Mouse (Mus musculus) midbrain, embryonic 10.5 days (tissue): ENCODE measurements at regions not wholly inside any gene's neighbourhood (a gene's known extent, or its start where the extent isn't known, plus 50 kb on each side); places are given as distances from the start of the nearest gene placed in this dataset.

ENCODE experiments used
- DNase-seq: peaks from one replicate; pipeline ENCODE4 v3.0.0-alpha.2; 2017; ENCODE audit warnings: low spot score
- H3K27ac ChIP-seq: fragments of 300-500 bp; sonication (generic); replicated peaks from 2 replicates; pipeline ENCODE4 v1.5.1; 2016; ENCODE audit warnings: mild to moderate bottlenecking
- H3K27me3 ChIP-seq: fragments of 300-500 bp; sonication (generic); 2 replicates; pipeline ENCODE4 v1.6.1; 2016; ENCODE audit warnings: low read depth, mild to moderate bottlenecking; ENCODE audit not compliant: poor library complexity, severe bottlenecking
- H3K36me3 ChIP-seq: fragments of 300-500 bp; sonication (generic); 2 replicates; pipeline ENCODE4 v1.6.1; 2016; ENCODE audit warnings: mild to moderate bottlenecking, moderate library complexity
- H3K4me1 ChIP-seq: fragments of 300-500 bp; sonication (generic); 2 replicates; pipeline ENCODE4 v1.6.1; 2016
- H3K4me3 ChIP-seq: fragments of 300-500 bp; sonication (generic); 2 replicates; pipeline ENCODE4 v1.5.1; 2016; ENCODE audit warnings: mild to moderate bottlenecking, moderate library complexity
- H3K9me3 ChIP-seq: fragments of 300-500 bp; sonication (generic); replicated peaks from 2 replicates; pipeline ENCODE4 v1.6.1; 2016; ENCODE audit warnings: mild to moderate bottlenecking
- WGBS: fragments of 180-500 bp; shearing (Covaris S2); methylation state at CpG from one replicate; pipeline ENCODE4 v1.1.7; 2016; 5-methylcytosine and 5-hydroxymethylcytosine counted together

GRCm38 (mm10) chr15:51390383-51390782 lies 2494.3 kb upstream of the Gm7489 start:
- no peaks in the 10 kb centered on the region for H3K9me3 ChIP-seq
- WGBS: 85% methylated on average over 2 of the region's 2 CpGs
- DNase-seq: no peak
- H3K4me3 ChIP-seq: no peak overlapping the region
- no peak overlapping the region for H3K27ac ChIP-seq
- no peaks in the 10 kb centered on the region for H3K27me3 ChIP-seq
- no peaks in the 10 kb centered on the region for H3K36me3 ChIP-seq
- no peaks in the 10 kb centered on the region for H3K4me1 ChIP-seq

- no peak for DNase-seq
- Histone ChIP-seq H3K9me3 (no peaks in the 10 kb centered on the region), H3K4me3 (no peak overlapping the region), H3K27ac (no peak overlapping the region), H3K27me3 (no peaks in the 10 kb centered on the region), H3K4me1 (peaks cover 7% of the 10 kb centered on the region), H3K36me3 (no peaks in the 10 kb centered on the region)
- WGBS: 90% methylated on average over 2 of the region's 2 CpGs
Measured at GRCm38 (mm10) chr15:51391352-51391751, 2493.4 kb upstream of the Gm7489 start.

DNA sequence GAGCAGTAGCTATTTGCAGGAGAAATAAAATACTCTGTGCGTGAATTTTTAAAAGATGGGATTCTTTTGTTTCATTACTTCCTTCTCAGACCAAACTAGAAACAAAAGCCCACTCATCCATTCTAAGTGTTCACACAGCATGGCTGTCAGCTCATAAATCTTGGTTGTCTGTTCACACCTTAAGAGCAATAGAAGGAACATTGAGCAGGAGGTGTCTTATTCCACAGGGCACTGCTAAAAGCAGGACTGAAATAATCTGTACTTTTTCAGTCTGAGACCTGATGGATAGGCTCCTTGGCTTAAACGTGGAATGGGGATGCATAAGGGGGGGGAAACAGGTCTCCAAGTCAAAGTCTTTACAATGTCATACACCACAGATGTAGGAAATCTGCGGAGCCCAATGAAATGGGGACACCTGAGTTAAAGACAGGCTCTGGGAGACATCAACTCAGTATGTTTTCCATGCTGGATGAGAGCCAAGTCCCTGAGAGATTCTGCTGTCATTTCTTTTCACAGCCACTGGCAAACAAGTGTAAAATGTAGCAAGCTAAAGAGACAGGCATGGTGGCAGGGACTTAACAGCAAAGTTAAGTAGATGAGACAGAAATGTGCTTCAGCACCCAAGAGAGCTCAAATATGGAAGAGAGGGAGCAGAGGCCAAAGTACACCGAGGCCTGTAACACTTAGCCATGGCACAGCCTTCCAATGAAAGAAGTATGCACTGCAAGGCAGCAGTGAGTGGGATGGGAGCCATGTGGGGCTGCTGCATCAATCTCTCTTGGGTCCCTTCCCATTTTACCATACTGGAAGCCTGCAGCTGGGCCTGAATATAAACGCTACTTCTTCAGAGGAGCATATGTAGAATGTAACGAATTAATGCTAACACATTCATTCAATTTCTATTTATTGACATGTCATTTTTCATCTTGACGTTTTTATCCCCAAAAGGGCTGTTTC lies 2492.0 kb upstream of the Gm7489 start:
- no peaks in the 10 kb centered on the region for H3K36me3 ChIP-seq
- no peaks in the 10 kb centered on the region for H3K27me3 ChIP-seq
- no peak overlapping the region for H3K4me3 ChIP-seq
- 86% methylated on average over 7 of the region's 7 CpGs for WGBS
- peaks cover 9% of the 10 kb centered on the region for H3K4me1 ChIP-seq
- no peak overlapping the region for H3K27ac ChIP-seq
- no peak for DNase-seq
- no peaks in the 10 kb centered on the region for H3K9me3 ChIP-seq

DNA sequence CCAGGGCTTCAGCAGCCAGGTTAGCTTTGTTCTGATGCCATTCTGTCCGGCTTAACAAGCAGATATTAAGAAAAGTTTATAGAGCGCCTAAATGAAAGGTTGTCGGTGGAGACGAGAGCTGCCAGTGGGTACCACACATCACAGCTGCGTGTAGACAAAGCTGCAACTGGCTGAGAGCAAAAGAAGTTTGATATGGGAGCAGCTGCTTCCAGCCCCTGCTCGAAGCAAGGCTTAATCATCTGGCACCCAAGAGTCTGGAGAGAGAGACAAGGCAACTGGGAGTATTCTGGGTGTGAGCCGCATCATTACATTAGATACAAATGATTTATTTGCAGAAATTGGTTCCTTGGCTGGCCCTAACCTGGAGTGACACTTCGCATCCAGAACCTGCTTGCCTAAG lies 2488.7 kb upstream of the Gm7489 start:
- Histone ChIP-seq H3K4me1 (peaks cover 9% of the 10 kb centered on the region), H3K27ac (no peak overlapping the region), H3K4me3 (no peak overlapping the region), H3K36me3 (no peaks in the 10 kb centered on the region), H3K9me3 (no peaks in the 10 kb centered on the region), H3K27me3 (no peaks in the 10 kb centered on the region)
- WGBS: 73% methylated on average over 8 of the region's 8 CpGs
- no peak for DNase-seq

DNA sequence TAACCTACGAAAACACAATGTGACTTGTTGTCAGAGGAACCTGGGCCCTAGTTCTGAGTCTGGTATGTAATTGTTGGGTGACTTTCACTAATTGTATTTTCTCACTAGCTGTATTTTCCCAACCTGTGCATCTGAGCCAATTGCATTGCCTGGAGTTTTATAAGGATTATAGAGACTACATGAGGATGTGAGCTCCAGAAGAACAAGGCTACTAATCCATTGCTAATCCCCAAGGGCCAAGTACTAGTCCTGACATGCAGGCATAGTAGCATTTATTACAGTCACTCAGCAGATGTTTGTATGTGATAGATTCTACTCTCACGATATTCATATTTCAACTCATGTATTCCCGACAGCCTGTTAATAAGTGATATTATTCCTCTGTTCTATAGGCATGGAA lies 2481.1 kb upstream of the Gm7489 start:
- WGBS: 93% methylated on average over 3 of the region's 3 CpGs
- no peak overlapping the region for H3K27ac ChIP-seq
- no peaks in the 10 kb centered on the region for H3K9me3 ChIP-seq
- H3K4me1 ChIP-seq: no peaks in the 10 kb centered on the region
- no peak overlapping the region for H3K4me3 ChIP-seq
- no peak for DNase-seq
- H3K36me3 ChIP-seq: no peaks in the 10 kb centered on the region
- no peaks in the 10 kb centered on the region for H3K27me3 ChIP-seq

- Histone ChIP-seq H3K4me3 (no peak overlapping the region), H3K27ac (no peak overlapping the region), H3K9me3 (no peaks in the 10 kb centered on the region), H3K27me3 (no peaks in the 10 kb centered on the region), H3K4me1 (no peaks in the 10 kb centered on the region), H3K36me3 (no peaks in the 10 kb centered on the region)
- DNase-seq: no peak
- WGBS: 88% methylated on average over 6 of the region's 6 CpGs
Measured at GRCm38 (mm10) chr15:51409791-51410308, 2474.9 kb upstream of the Gm7489 start.

DNA sequence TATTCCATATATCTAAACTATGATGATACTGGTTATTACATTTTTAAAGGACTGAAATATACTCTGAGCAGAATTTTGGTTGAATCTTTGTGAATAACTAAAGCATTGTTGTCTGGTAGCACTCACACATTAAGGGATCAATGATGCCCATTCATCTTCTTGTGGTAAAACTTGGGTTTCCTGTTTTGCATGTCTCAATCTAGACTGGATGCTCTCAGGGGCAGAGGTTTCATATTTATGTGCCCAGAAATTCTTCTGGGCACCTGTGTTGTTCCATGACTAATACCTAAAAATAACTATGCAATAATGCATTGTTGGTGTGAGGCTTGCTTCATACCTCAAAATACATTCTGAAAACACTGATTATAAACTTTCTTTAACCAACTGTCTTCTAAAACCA lies 2472.7 kb upstream of the Gm7489 start:
- H3K4me1 ChIP-seq: no peaks in the 10 kb centered on the region
- no peak for DNase-seq
- H3K36me3 ChIP-seq: no peaks in the 10 kb centered on the region
- no peak overlapping the region for H3K4me3 ChIP-seq
- no peak overlapping the region for H3K27ac ChIP-seq
- no peaks in the 10 kb centered on the region for H3K27me3 ChIP-seq
- no peaks in the 10 kb centered on the region for H3K9me3 ChIP-seq

DNA sequence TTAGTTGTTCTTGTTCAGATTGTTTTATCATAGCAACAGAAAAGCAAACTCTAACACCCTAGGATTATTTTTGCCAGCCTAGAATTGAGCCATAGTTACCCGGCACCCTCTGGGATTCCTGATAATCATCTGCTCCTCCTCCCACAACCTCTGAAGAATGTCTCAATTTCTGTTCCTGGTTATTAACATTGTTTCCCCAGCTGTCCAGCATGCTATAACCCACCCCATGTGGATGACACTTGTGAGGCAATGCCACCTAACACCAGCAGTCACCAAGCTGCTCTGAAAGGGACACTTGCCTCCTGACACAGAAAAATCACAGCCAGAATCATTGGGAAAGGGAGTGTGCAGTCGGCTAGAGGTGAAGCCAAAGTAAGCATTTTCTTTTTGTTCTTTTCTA lies 2442.1 kb upstream of the Gm7489 start:
- Histone ChIP-seq H3K4me3 (no peak overlapping the region), H3K27me3 (no peaks in the 10 kb centered on the region), H3K27ac (no peak overlapping the region), H3K36me3 (no peaks in the 10 kb centered on the region), H3K4me1 (no peaks in the 10 kb centered on the region), H3K9me3 (no peaks in the 10 kb centered on the region)
- DNase-seq: no peak
- WGBS: 82% methylated on average over 2 of the region's 2 CpGs

- WGBS: 93% methylated on average over 3 of the region's 3 CpGs
- Histone ChIP-seq H3K9me3 (no peaks in the 10 kb centered on the region), H3K27ac (no peak overlapping the region), H3K36me3 (no peaks in the 10 kb centered on the region), H3K4me1 (no peaks in the 10 kb centered on the region), H3K4me3 (no peak overlapping the region), H3K27me3 (no peaks in the 10 kb centered on the region)
- no peak for DNase-seq
Measured at GRCm38 (mm10) chr15:51469895-51470294, 2414.8 kb upstream of the Gm7489 start.

- no peak overlapping the region for H3K4me3 ChIP-seq
- no peak overlapping the region for H3K27ac ChIP-seq
- 75% methylated on average over 1 of the region's 1 CpGs for WGBS
- H3K27me3 ChIP-seq: no peaks in the 10 kb centered on the region
- H3K4me1 ChIP-seq: no peaks in the 10 kb centered on the region
- H3K36me3 ChIP-seq: no peaks in the 10 kb centered on the region
- no peaks in the 10 kb centered on the region for H3K9me3 ChIP-seq
- DNase-seq: no peak
Measured at GRCm38 (mm10) chr15:51471143-51471542, 2413.6 kb upstream of the Gm7489 start.

GRCm38 (mm10) chr15:51472049-51472448 lies 2412.7 kb upstream of the Gm7489 start:
- DNase-seq: no peak
- no peak overlapping the region for H3K27ac ChIP-seq
- H3K27me3 ChIP-seq: no peaks in the 10 kb centered on the region
- no peaks in the 10 kb centered on the region for H3K36me3 ChIP-seq
- WGBS: 86% methylated on average over 2 of the region's 2 CpGs
- H3K4me1 ChIP-seq: no peaks in the 10 kb centered on the region
- no peak overlapping the region for H3K4me3 ChIP-seq
- no peaks in the 10 kb centered on the region for H3K9me3 ChIP-seq

DNA sequence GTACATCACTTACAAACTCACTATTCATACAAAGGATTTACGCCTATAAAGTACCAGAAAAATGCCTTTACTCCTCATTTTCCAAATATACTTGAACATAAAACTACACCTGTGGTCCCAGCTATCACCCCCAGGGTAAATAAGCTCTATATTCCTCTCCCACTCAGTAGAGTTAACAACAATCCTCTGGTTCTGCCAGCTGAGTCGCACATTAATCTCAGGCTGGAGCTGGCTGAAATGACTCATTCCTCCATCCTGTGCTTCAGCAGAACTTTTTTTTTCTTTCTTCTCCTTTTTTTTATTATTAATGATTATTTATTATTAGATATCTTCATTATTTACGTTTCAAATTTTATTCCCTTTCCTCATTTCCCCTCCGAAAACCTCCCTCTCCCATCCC lies 2402.8 kb upstream of the Gm7489 start:
- Histone ChIP-seq H3K4me3 (no peak overlapping the region), H3K27ac (no peak overlapping the region), H3K27me3 (no peaks in the 10 kb centered on the region), H3K36me3 (no peaks in the 10 kb centered on the region), H3K4me1 (no peaks in the 10 kb centered on the region), H3K9me3 (no peaks in the 10 kb centered on the region)
- 85% methylated on average over 4 of the region's 4 CpGs for WGBS
- DNase-seq: no peak

GRCm38 (mm10) chr15:51484207-51484606 lies 2400.5 kb upstream of the Gm7489 start:
- Histone ChIP-seq H3K36me3 (no peaks in the 10 kb centered on the region), H3K27me3 (no peaks in the 10 kb centered on the region), H3K27ac (no peak overlapping the region), H3K4me1 (no peaks in the 10 kb centered on the region), H3K9me3 (no peaks in the 10 kb centered on the region), H3K4me3 (no peak overlapping the region)
- 90% methylated on average over 2 of the region's 2 CpGs for WGBS
- DNase-seq: no peak
